Mouse (Mus musculus): ENCODE data around the gene Pik3ca. TPM values are rescaled to one million over a fixed set of nuclear protein-coding genes. Genes with fewer than 3 reads are reported as not detected.

Gene Pik3ca
- polyA plus RNA-seq (2012; rRNA removed), result 24.7 and 24.8 TPM in 2 replicates

DNA sequence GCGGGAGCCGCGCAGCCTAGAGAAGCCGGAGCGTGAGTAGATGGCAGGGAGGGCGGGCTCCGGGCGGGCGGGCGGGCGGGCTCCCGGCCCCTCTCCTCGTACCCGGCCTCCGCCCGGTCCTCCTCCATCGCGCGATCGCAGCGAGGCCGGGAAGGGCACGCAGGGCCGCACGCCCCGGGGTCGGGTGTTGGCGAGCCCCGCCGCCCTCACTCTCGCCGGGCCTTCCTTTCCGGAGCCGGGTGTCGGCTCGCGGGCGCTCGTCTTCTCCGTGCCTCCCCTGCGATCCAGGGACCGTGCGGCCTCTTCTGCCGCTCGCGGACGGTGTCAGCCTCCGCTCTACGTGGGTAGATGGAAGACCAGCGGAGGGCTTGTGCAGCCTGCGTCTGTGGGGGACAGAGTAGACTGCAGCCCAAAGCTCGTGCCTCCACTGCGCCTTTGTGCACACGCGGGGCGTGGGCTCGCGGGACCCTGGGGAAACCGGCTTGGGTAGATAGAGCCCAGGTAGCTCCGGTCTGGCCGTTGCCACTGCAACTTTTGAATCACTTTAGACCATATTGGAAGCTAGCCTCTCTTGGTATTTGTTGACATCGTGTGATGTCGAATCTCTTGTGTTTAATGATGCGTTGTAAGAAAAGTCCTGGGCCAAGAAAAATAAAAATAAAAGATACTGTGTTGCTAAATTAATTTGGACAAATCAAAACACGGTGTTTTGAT is at the start of gene Pik3ca:
TSS of gene Pik3ca (plus strand) at position 211 of the 714 bp plus-strand sequence.
- peak; percentile 61 for DNase-seq (ENCODE audit: low spot score)

GRCm38 (mm10) chr3:32347881-32348280 is 49.6 kb upstream of the Pik3ca start:
- DNase-seq (ENCODE audit: low spot score), result no peak

DNA sequence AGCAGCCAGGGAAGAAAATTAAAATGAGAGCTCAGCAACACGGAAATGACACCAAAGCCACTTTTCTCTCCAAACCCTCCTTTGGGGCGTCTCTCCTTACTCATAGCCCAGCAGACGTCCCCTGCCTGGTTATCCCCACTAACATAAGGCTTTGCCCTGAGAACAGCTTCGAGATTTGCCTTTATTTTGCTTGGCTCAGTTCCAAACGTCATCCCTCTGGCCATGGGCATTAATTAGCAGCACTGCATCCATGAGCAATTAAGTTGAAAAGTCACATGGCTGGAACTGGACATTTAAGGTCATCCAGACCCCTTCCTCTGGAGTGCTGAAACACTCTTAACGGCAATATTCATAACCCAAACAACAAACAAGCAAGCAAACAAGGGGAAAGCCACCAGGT is 36.2 kb upstream of the Pik3ca start:
- DNase-seq (ENCODE audit: low spot score), result no peak

DNA sequence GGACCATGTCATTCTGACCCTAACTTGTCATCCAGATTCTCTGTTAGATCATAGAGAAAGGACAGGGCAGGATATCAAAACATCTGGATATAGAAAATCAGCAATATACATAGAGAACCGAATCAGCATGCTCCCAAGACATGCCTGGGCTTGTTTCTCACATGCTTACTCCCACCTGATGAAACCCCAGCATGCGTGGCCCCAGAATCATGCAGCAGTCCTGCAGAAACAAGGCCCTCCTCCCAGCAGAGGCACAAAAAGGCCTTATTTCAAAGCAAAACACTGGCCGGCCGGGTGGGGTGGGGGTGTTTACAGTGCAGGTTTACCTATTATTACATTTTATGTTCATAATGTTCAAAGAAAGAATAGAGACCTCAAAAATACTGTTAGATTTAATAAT is 33.3 kb upstream of the Pik3ca start:
- no peak for DNase-seq (ENCODE audit: low spot score)

DNA sequence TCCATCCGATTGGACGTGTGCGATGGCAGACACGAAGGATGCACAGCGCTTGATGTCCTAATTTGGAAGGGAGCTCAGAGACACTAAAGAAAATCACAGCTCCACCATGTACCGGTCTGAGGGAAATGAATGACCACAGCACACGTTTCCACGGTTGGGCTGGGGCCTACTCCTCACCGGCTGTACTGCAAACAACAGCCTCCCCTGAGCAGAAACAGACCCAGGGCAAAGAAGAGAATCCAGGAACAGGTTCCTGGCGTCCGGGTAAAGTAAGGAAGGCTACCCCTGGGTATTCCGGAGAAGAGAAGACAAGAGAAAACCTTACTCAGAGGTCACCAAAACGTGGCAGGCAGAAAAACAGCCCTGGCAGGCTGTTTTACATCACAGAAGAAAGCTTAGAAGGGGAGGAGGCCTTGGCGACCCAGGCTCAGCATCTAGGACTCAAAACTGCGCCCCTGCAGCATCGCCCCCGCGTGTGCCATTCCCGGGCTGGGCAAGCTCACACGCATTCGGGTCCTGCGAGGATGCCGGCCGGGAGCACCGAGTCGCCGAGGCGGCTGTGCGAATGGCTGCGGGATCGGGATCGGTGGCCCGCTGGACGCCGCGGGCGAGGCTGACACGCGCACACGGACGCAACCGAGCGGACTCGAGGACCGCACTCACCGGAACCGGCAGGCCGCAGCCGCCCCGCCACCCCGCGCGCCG is 32.5 kb upstream of the Pik3ca start:
- no peak for DNase-seq (ENCODE audit: low spot score)

GRCm38 (mm10) chr3:32365546-32366245 is 31.8 kb upstream of the Pik3ca start, which contains the start of gene Zmat3:
Zmat3 (minus strand) TSS chr3:32366014.
- peak; percentile 81 for DNase-seq (ENCODE audit: low spot score)

DNA sequence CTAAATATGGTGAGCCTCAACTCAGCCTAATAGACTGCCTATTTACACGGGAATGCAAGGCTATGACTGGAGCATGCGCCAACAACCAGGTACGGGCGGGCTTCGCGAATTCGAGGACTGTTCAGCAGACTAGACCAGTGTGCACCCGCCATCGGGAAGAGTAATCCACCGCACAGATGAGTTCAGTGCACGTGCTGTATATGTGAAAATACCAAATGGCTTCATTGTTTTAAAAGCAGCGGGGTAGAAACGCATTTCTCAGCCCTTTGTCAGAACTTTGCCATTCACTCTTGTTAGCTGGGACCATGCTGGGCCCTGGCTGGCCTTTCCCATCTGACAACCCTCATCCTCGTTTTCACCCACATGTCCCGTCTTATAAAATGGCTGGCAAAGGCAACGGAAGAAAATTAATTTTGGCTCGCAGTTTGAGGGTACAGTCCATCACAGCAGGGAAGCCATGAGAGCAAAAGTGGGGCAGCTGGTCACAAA is 31.2 kb upstream of the Pik3ca start:
- DNase-seq (ENCODE audit: low spot score), result no peak

DNA sequence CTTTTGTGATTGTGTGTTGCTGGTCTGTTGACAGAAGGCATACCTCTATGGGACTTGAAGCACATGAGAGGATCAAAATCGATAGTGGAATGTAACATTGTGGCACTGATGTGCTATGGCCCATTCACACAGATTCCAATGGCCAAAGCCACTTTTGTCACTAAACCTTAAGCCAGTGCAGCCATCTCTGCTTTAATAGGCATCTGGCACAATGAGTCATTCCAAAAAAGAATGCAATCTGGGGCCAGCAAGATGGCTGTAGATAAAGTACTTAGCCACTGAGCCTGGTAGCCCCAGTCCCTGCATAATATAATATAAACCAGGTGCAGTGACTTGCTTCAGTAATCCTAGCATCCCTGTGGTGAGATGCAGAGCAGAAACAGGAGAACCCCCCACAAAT is 30.0 kb upstream of the Pik3ca start:
- DNase-seq (ENCODE audit: low spot score), result no peak

DNA sequence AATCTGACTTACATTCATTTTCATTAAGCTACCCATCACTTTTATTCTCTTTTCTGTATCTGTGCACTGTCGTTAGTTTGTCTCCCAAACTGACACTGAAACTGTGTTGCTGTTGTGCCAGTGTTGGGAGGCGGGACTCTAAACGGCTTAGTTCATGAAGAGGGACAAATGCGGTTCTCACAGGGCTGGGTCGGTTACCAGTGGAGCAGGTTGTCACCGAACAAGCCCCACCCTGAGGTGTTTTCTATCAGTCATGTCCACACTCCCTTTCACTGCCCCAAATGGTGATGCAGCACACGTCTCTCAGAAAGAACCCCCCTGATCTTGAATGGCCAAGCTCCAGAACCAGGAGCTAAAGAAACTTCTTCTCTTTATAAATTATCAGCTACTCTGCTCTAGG is 25.5 kb upstream of the Pik3ca start:
- no peak for DNase-seq (ENCODE audit: low spot score)

GRCm38 (mm10) chr3:32372470-32372869 is 25.0 kb upstream of the Pik3ca start:
- no peak for DNase-seq (ENCODE audit: low spot score)

DNA sequence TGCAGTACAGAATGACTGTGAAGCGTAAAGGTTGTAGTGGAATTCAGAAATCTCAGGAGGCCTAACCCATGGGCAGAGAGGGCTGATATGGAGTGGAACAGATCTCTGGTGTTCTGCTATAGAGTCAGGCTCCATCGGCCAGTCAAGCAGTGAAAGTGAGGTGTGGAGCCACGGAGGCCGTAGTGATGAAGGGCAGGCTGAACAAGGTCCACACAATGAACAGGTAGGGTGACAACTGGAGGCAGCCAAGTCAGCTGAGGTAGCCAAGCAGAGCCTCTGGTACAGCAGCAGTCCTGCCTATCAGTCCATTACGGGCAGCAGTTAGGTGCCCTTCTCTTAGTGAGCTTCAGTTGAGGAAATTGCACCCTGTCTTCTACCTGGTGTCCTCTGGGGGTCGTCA is 24.2 kb upstream of the Pik3ca start:
- DNase-seq (ENCODE audit: low spot score), result no peak

- no peak for DNase-seq (ENCODE audit: low spot score)
These were observed 17.6 kb upstream of the Pik3ca start for GRCm38 (mm10) chr3:32379891-32380290.

GRCm38 (mm10) chr3:32381556-32381955 is 15.9 kb upstream of the Pik3ca start:
- no peak for DNase-seq (ENCODE audit: low spot score)

GRCm38 (mm10) chr3:32392841-32393240 is 4.6 kb upstream of the Pik3ca start:
- no peak for DNase-seq (ENCODE audit: low spot score)

GRCm38 (mm10) chr3:32393986-32394385 is 3.5 kb upstream of the Pik3ca start:
- DNase-seq (ENCODE audit: low spot score), result no peak

GRCm38 (mm10) chr3:32395771-32396551 is 1.5 kb upstream of the Pik3ca start:
- no peak for DNase-seq (ENCODE audit: low spot score)

- DNase-seq (ENCODE audit: low spot score), result peak; percentile 87
These were observed 544 bp upstream of the Pik3ca start for GRCm38 (mm10) chr3:32396794-32397460.

GRCm38 (mm10) chr3:32398175-32398538 is 686 bp downstream of the Pik3ca start:
- DNase-seq (ENCODE audit: low spot score), result no peak

DNA sequence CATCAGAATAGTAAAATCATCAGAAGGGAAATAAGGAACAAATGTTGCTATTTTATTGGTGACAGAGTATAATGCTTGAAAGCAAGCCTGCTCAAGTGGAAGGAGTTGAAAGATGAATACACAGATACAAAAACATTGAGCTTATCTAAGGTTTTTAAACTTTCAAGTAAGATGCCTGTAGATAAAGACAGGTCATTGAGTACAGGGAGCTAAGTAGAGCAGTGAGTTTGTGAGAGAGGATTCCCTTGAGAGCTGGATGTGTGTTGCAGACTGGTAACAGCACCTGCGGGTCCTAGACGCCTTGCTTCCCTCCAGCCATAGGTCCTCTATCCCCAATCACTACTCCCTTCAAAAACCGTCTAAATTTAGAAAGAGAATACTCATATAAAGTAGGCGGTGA is 1.2 kb downstream of the Pik3ca start:
- DNase-seq (ENCODE audit: low spot score), result no peak

- DNase-seq (ENCODE audit: low spot score), result no peak
These were observed 1.9 kb downstream of the Pik3ca start for GRCm38 (mm10) chr3:32399381-32399780.

GRCm38 (mm10) chr3:32399931-32400330 is 2.5 kb downstream of the Pik3ca start:
- no peak for DNase-seq (ENCODE audit: low spot score)
